Mouse (Mus musculus) spleen, embryonic (tissue): ENCODE results near the gene Scd3.

Experiments used
- CTCF ChIA-PET: fragments of 350-600 bp; sonication (Branson Sonifier 250); formaldehyde crosslinking; loops from one replicate; lab custom pipeline; 2022; lab: Charles Lee

Gene Scd3

DNA sequence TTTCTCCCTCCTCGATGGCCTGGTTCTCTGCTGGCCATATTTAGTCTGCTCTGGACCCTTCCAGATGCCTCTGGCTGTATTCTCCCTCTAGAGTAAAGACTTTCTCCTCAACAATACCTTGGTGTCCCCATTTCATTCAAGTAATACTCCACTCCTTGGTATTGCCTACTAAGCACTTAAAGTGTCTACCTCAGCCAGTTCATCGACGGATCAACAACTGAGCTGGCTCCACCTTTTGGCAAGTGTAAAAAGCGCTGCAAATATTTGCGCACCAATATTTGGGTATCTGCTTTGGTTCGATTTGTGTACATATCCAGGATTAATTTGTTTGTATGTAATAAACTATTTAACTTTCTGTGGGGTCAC is 63.4 kb downstream of the Scd3 start:
- CTCF ChIA-PET, result interaction anchor here (0.9 kb wide), 1 partner anchor 21 kb away, joined by 3 read pairs; no protein-coding TSS in a partner anchor

DNA sequence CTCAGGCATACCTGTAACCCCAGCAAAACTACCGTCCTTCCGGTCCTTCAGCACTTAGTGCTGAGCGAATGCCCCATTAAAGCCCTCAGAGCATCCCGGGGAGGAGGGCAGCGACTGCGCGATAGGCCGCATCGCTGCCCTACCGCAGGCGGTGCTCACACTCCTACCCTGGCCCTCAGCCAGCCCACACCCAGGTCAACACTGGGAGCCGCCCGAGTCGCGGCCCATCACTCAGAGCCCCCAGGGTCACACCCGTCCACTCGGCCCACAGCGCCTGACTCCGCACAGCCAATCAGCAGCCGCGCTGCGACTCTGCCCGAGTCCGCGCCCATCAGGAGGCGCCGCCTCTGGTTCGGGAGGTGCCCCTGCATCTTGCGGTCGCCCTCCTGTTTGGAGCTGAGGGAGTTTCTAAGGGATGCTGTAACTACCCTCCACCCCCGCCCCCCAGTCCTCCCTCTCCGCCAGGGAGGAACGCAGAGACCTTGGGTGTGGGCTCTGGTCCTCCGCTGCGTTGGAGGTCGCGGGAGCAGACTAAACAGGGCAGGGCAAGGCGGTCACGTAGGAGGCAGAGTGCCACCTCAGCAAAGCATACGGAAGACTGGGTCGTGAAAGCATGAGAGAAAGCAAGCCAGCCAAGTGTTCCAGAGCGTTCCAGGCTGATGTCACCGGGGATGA is 63.9 kb downstream of the Scd3 start:
- CTCF ChIA-PET, result interaction anchor here (1.3 to 2.1 kb wide), 2 partner anchors 16 to 17 kb away, joined by 5 to 9 read pairs; no protein-coding TSS in a partner anchor

DNA sequence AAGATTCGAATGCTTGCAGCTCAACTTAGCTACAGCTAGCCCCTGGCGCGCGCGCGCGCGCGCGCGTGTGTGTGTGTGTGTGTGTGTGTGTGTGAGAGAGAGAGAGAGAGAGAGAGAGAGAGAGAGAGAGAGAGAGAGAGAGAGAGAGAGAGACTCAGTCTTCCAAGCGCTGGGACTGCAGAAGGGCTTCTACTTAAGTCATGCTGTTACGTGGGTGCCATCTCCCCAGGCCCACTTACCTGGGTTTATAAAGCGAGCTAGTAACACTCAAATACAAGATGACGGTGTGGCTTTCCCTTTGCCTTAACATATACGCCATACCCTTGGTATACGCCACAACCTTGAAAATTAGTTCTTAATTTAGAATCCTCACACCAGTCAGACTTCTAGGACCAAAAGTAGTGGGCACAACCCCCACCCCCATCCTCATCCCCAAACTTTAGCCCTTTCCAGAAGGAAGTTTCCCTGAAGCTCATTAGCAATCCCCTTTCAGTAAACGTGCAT is 64.5 kb downstream of the Scd3 start:
- CTCF ChIA-PET, result interaction anchor here (1.3 to 2.1 kb wide), 2 partner anchors 15 to 17 kb away, joined by 5 to 9 read pairs; no protein-coding TSS in a partner anchor

DNA sequence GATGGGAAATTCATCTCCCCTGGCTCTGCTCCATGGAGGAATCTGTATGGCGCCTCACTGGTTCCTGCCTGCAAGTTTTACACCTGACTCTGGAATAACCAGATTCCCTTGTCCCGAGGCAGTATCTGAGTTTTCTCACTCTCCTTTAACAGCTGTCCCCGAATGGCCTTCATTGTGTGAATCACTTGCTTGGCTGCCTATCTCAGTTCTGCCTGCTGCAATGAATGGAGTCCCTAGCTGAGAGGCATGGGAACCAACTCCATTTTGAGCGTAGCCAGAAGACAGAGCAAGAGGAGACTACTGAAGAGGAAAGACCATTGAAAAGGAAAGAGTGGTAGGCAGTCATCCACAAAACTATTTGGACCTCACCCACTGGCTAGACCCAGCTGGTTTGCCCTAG is 70.6 kb downstream of the Scd3 start:
- CTCF ChIA-PET, result no interaction called here

DNA sequence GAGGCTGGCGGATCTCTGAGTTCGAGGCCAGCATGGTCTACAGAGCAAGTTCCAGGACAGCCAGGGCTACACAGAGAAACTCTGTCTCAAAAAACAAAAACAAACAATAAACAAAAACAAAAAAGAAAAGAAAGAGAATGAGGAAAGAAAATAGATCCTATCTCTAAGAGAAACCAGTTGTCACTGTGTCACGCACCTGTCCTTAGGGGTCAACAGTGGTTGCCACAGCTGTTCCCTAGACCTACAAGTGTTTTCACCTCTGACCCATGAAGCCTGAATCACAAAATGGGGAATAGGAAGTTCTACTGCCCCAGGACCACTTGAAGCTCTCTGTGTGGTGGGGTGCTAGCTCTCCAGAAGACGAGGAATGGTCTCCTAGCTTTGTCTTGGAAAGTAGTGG is 71.4 kb downstream of the Scd3 start:
- CTCF ChIA-PET, result no interaction called here

DNA sequence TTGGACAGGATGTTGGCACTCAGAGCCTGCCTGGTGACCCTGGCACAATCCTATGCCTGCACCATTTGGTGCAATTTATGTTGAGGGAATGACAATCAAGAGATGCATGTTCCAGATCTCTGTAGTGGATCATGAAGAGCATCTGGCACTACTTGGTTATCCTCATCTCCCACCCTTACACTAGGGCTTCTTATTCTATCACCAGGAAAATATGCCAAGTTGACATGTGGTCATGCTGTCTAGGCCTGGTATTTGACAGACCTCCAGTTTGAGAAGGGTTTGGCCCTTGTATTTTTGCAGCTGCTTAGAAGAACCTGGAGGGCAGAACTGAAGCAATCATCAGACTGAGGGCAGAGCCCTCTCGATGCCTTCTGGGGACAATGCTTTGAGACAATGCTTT is 72.3 kb downstream of the Scd3 start:
- CTCF ChIA-PET, result no interaction called here

DNA sequence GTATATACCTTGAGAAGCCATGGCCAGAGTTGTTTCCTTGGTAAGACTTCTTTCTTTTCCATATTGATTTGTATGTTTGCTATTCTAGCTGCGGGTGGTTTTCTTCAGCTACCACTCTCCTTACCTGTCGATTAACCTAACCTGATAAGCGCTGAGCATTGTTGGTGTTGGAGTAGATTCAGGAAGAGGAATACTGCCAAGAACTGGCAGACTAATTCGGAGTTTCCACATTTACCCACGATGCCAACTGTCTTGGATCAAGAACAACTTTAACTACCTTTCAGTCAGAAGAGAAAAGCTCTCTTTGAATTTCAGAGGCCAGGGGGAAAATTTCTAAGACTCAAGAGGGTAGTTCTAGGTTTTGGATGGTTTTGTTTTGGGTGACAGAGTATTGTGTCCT is 73.8 kb downstream of the Scd3 start:
- CTCF ChIA-PET, result no interaction called here

DNA sequence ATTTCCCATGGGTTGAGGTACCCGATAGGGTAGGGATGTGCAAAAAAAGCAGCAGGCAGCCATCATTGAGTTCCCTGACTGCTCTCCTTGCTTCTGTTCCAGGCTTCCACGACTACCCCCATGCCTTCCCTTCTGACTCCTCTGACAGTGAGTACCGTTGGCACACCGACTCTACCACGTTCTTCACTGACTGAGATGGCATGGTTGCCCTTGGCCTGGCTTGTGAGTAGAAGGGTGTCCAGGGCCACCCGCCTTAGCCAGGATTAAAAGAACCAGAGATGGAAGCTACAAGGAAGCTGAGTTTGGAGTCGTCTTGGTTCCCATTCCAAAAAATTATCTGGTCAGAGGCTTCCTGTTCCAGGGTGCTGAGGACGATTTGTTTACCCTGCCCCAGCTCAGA is 74.9 kb downstream of the Scd3 start:
- CTCF ChIA-PET, result interaction anchor here (0.7 kb wide), 1 partner anchor 137 kb away, joined by 3 read pairs; no protein-coding TSS in a partner anchor

DNA sequence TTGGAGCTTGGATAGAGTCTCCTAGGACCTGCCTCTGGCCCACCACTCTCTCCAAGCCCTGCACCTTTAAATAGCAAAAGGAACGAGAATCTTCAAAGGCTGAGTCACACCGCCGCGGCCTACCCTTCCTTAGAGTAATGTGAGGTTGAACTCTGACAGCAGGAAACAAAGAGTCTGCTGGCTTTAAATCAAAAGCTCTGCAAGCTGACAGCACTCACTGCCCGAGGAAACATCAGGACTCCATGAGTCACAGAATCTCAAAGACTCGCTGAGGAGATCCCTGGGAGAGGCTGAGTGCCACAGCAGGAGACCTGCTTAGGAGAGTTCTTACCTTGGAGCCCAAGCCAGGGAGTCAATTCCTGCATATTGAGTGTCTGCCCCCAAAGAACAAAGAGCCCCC is 77.7 kb downstream of the Scd3 start:
- CTCF ChIA-PET, result interaction anchor here (1.8 kb wide), 1 partner anchor 17 kb away, joined by 4 read pairs; no protein-coding TSS in a partner anchor

DNA sequence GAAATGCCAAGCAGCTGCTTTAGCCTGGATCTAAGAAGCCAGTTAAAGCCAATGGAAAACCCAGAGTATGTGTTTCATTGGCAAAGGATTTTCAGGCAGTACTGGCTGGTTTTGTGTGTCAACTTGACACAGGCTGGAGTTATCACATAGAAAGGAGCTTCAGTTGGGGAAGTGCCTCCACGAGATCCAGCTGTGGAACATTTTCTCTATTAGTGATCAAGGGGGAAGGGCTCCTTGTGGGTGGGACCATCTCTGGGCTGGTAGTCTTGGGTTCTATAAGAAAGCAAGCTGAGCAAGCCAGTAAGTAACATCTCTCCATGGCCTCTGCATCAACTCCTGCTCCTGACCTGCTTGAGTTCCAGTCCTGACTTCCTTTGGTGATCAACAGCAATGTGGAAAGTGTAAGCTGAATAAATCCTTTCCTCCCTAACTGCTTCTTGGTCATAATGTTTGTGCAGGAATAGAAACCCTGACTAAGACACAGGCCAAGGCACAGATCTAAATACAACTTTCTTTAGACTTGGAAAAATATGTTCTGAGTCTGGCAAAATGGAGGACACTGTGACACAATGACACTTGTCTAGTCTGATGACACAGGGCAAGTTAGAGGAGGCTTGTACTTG is 78.9 kb downstream of the Scd3 start:
- CTCF ChIA-PET, result interaction anchor here (1.2 to 1.8 kb wide), 2 partner anchors 14 to 18 kb away, joined by 4 to 5 read pairs; no protein-coding TSS in a partner anchor

DNA sequence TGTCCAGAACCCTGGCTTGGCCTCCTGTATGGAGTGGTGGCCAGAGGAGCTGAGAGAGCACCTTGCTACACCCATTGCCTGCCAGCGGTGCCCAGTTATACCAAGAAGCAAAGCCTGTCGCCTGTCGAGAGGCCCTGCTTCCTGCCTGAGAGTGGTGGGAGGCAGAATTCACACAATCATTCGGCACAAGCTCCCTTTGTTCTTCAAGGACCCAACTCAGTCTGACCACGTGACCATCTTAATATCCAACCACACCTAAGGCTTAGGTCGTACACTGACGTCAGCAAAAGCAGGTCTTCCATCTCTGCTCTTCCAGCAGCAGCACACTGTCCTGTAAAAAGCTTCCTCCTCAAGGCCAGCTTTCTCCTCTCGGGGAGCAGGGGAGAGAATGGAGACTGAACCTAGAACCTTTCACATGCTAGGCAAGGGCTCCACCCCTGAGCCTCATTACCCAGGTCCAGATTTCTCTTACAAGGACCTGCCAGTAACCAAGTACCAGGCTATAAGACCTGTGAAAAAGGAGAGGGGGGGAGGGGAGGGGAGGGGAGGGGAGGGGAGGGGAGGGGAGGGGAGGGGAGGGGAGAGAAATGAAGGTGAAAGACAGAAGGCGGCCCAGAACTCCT is 79.6 kb downstream of the Scd3 start:
- CTCF ChIA-PET, result interaction anchor here (1.2 kb wide), 1 partner anchor 15 kb away, joined by 5 read pairs; no protein-coding TSS in a partner anchor

DNA sequence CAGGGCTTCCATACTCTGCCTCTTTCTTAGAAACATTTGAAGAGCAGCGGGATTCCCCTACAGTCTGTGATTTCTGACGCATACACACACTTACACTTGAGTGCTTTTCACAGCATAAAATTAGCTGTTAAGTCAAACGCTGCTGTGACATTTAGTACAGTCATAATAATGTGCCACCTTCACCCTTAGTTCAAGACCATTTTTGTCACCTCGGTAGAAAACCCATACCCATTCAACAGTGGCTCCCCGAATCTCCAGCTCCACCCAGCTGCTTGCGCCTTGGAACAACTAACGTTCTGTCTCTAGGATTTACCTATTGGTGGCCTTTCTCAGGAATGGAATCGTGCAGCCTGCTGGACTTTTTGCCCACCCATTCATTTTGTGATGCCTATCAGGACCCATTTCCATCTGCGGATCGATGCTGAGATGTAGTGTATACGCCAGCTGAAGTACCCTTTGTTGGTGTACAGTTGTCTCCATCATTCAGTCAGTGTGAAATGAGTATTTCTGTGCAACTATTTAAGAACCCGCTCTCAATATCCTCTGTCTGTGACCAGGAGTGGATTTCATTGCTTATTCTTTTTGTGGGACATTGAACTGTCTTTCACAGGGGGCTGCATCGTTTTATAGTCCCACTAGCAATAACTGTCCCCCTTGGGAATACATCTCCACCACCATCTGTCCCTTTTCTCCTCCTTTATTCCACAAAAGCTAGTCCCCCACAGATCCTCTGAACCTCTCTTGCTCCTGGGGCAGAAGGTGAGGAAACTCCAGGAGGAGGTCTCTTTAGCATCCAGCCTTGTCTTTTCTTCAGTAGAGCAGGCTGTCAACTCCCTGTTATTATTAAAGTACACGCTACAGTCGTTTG is 80.3 kb downstream of the Scd3 start:
- CTCF ChIA-PET, result interaction anchor here (0.6 to 1.2 kb wide), 3 partner anchors 10 to 104 kb away, joined by 3 to 5 read pairs (median 4); partner anchors contain the start of gene Scd2

DNA sequence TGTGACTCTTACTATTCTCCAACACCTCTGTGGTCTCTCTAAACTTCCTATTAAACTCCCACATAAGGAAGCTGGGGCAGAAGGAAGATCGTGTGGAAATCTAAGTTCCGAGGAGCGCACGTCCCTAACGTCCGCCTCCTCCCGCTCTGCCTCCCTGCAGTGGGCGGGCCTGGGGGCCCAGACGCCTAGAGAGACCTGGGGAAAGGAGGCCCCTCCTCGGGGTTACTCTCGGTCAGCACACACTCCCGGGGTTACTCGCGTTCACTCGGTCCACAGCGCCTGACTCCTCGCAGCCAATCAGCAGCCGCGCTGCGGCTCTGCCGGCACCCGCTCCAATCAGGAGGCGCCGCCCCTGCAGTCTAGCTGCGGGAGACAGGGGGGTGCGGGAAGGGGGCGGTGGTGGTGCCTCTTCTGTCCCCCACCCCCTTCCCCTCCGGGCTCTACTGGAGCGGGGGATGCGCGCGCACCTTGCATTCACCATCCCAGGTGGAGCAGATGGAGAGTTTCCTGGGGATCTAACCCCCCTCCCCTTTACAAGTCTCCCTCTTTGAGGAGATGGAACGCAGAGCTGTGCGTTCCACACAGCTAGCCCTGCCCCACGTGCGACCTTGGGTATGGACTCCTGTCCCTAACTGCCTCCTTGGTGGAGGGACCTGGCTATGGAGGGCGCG is 81.1 kb downstream of the Scd3 start:
- CTCF ChIA-PET, result interaction anchor here (0.6 to 0.9 kb wide), 2 partner anchors 9 to 105 kb away, joined by 3 to 4 read pairs; partner anchors contain the start of gene Scd2

DNA sequence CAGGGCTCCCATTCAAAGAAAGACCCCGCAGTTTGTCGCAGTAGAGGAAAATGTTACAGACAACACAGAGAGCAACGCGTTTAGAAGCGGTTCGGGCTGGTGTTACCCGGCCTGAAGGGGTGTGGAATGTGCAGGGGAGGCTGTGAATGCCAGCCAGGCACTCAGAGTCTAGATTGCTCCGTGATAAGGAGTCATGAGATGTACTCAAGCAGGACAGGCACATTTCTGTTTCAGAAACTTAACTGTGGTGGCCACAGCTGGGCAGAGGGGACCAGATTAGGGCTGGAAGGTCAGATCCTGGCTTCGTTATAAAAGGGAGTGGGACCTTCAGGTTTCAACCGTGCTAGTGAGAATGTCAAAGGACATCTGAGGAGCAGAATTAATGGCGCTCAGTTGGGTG is 81.7 kb downstream of the Scd3 start:
- CTCF ChIA-PET, result interaction anchor here (0.6 kb wide), 1 partner anchor 788 kb away, joined by 3 read pairs; no protein-coding TSS in a partner anchor

DNA sequence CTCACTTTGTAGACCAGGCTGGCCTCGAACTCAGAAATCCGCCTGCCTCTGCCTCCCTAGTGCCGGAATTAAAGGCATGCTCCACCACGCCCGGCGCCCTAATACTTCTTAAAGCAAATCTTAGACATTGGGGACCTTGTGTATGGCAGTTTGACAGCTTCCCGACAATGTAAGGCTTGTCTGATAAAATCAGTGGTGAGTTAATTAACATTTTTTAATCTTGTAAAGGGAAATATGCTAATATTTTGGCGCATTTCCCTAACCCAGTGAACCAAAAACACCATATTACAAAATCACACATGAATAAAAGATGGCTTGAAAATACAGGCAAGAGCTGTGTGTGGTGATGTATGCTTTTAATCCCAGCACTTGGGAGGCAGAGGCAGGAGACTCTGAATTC is 82.5 kb downstream of the Scd3 start:
- CTCF ChIA-PET, result interaction anchor here (0.6 kb wide), 1 partner anchor 789 kb away, joined by 3 read pairs; no protein-coding TSS in a partner anchor

DNA sequence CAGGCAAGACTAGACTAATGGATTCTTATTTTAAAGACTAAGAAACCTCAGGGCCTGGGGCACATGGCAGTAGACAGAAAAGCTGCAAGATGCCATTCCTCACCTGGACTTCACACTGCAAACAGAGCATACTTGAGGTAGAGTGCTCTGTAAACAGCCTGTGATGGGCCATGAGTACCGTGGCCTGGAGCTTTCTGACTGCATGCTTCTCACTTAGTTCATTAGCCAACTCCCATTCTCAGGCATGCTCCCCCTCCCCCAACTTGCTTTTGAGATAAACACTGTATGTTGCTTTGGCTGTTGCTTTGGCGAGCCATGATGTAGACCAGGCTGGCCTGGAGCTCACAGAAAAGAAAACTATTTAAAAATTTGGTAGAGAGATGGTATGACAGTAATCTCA is 83.0 kb downstream of the Scd3 start:
- CTCF ChIA-PET, result no interaction called here

DNA sequence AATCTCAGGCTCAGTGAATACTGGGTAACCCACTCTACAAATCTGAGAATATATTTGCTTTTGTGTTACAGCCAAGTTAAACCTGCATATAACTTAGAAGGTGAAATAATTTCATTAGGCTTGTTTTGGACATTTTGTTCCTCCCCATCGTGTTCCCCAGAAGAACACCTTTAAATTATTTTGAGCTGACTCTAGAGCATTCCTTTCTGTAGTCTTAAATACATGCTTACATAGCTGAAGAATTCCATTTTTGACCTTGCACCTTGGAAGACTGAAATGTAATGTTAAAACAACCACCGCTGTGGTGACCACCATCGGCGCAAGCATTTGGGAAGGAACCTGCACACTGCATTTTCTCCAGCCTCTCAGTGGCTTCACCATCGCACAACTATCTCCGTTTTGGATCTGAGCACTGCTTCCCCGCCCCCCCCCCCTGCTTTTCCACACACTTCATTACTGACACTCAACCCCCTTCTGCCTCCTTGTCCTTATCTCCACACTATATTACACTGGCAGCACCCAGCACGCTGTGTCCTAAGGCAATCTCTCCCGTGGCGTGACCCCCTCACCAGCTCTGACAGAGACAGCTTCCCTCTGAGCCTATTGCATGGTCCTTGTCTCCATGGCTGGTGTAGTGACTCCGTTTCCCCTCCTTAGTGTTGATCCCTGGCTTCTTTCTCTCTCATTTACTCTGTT is 84.5 kb downstream of the Scd3 start:
- CTCF ChIA-PET, result no interaction called here

DNA sequence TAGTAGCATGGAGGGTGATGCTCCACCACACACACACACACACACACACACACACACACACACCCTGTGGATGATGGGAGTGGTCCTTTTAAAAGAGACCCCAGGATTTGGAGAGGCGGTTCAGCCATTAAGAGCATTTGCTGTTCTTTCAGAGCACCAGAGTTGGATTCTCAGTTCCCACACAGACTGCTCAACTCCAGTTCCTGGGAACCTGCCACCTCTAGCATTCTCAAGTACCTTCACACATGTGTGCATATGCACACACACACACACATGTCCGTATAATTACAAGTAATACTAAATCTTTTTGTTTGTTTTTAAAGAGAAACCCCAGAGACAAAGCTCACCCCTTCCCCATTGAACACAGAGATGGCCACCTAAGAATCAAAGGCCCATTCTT is 89.0 kb downstream of the Scd3 start:
- CTCF ChIA-PET, result no interaction called here

DNA sequence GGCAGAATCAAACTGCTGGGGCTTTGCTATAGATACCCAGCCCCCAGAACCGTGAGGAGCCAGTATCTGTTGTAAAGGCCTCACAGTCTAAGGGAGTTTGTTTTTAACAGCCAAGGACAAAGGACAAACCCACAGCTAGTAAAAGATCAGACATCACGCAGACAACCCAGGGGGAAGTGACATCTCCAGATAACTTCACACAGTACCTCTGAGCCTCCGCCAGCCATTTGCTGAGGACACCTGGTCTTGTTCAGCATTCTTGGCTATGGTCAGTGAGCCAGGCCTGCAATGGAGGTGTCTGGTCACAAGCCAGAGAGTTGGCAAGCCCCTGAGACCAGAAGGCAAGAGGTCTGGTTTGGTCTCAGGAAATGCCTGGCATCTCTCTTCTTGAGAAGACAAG is 89.4 kb downstream of the Scd3 start:
- CTCF ChIA-PET, result no interaction called here
